Mouse (Mus musculus): Measurements from ENCODE around the gene Ephb2. TPM values are rescaled to one million over a fixed set of nuclear protein-coding genes. Genes with fewer than 3 reads are reported as not detected.

Gene Ephb2
- polyA plus RNA-seq, 1 experiment from 2014 or later = 9.6 TPM

DNA sequence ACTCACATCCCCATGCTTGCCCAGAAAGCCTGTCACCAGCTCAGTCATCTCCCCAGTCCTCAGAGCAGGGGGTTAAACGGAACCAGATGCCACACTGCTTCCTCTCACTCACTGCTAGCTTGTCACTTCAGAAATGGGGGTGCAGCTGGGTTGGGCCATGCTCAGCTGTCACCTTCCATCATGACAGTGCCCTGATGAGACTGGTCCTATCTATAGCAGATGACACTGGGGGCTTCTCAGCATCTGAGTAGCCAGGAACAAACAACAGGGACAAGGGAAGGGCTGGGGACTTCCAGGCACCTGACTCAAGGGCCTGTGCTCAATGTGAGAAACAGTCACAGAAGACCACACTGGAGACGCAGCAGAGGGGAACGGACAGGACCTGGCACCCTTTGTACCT lies 122.4 kb downstream of the Ephb2 start:
- DNase-seq (ENCODE audit: low spot score) = no peak
- Histone ChIP-seq H3K4me3 (no peak overlapping the region), H3K36me3 (no peaks in the 10 kb centered on the region; the same call in 1 of the 2 replicates), H3K4me1 (peaks cover 64% of the 10 kb centered on the region), H3K27ac (no peak overlapping the region), H3K27me3 (ENCODE audit: low read depth, poor library complexity, severe bottlenecking) (peaks cover 5% of the 10 kb centered on the region; the same call in 1 of the 2 replicates), H3K9me3 (replicated peaks) (no peaks in the 10 kb centered on the region)
- WGBS = 71% methylated on average over 3 of the region's 3 CpGs

DNA sequence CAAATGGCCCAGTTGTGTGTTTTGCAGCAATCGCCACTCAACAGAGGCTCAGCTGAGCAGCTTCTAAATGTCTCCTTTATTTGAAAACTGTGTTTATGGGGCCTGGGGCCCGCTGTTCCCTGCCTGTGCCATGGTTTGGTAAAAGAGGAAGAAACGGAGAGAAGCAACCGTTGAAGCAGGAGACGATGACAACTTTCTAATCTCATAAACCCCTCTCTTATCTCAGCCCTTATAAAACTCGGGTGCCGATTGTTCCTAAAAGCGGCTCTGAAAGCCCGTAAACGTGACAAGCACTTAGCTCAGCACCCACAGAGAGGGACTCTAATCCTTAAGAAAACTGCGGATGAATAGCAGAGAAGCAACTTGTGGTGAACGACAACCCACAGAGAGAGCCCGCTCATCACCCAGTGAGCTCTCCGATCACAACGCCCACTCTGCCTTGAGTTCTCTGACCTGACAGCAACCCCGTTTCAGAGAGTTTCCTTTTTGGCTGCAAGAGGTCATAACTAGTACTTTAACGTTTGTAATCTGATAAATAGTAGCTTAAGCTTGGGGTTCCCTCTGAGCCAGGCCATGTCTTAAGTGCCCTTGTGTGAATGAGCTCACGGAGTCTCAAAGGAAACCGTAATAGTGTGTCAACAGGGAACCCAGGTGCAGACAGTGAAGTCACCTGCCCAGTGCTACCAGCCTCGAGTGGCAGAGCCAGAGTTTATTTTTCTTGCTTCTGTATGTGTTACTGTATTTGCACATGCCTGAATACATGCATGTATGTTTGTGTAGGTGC lies 123.6 kb downstream of the Ephb2 start:
- Histone ChIP-seq H3K4me3 (no peak overlapping the region), H3K9me3 (replicated peaks) (no peaks in the 10 kb centered on the region), H3K27me3 (ENCODE audit: low read depth, poor library complexity, severe bottlenecking) (peaks cover 10% of the 10 kb centered on the region; the same call in 1 of the 2 replicates), H3K4me1 (peaks cover 70% of the 10 kb centered on the region), H3K27ac (no peak overlapping the region), H3K36me3 (no peaks in the 10 kb centered on the region; the same call in 1 of the 2 replicates)
- DNase-seq (ENCODE audit: low spot score) = no peak
- 55% methylated on average over 20 of the region's 20 CpGs for WGBS

DNA sequence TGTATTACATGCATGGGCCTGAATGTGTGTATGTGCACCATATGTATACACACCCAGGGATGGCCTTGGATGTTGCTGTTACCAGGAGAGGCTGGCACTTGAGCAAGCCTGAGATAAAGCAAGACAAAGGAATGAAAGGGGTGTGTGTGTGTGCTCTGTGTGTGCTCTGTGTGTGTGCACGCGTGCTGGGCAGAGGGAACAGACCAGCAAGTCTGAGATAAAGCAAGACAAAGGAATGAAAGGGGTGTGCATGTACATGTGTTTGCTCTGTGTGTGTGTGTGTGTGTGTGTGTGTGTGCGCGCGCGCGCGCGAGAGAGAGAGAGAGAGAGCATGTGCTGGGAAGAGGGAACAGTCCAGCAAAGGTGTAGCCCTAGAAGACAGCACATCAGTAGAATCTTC lies 125.4 kb downstream of the Ephb2 start:
- Histone ChIP-seq H3K4me1 (peaks cover 72% of the 10 kb centered on the region), H3K27ac (no peak overlapping the region), H3K36me3 (no peaks in the 10 kb centered on the region), H3K27me3 (ENCODE audit: low read depth, poor library complexity, severe bottlenecking) (peaks cover 10% of the 10 kb centered on the region; the same call in 1 of the 2 replicates), H3K9me3 (replicated peaks) (no peaks in the 10 kb centered on the region), H3K4me3 (no peak overlapping the region)
- 97% methylated on average over 9 of the region's 9 CpGs for WGBS
- no peak for DNase-seq (ENCODE audit: low spot score)

DNA sequence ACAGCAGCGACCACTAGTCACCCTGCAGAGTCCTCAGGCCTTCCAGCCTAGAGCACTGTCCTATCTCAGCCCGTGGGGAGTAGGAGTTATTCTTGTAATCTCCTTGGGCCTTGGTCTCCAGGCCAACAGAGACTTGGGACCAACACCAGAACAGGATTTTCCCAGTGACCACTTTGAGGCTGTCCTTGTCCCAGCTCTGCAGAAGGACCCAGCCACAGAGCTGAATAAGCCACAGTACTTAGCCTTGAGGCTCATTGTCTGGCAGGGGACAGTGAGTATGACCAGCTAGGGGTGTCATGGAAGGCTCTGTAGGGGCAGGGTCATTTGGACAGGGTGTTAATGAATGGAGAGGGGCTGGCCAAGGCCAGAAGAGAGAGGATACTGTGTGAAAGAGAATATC lies 126.8 kb downstream of the Ephb2 start:
- DNase-seq (ENCODE audit: low spot score) = no peak
- WGBS = 80% methylated on average over 2 of the region's 2 CpGs
- Histone ChIP-seq H3K4me3 (no peak overlapping the region), H3K27me3 (ENCODE audit: low read depth, poor library complexity, severe bottlenecking) (peaks cover 16% of the 10 kb centered on the region; the same call in 1 of the 2 replicates), H3K27ac (0 out of 2 replicates have a peak overlapping the region, but pooled peaks have one; percentile 46), H3K36me3 (no peaks in the 10 kb centered on the region), H3K9me3 (replicated peaks) (no peaks in the 10 kb centered on the region), H3K4me1 (peaks cover 74% of the 10 kb centered on the region)

DNA sequence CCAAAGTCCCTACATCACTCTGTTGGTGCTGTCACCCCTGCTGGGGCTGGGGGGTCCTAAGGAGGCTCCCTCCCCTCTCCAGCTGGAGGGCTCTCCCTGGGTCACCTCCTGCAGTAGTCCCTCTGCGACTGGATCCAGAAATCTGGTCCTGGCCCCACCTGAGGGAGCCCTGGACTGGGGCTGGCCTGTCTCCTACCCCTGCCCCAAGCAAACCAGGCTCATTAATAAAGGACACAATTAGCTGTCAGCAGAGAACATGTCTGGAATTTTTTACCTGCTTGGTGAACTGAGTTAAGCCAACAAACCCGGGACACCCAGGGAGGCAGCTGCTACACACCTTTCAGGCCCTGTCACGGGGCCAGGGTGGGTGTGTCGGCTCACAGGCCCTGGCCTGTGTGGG lies 129.1 kb downstream of the Ephb2 start:
- no peak overlapping the region for H3K4me3 ChIP-seq
- H3K27me3 ChIP-seq (ENCODE audit: low read depth, poor library complexity, severe bottlenecking) = peaks cover 16% of the 10 kb centered on the region; the same call in 1 of the 2 replicates
- no peaks in the 10 kb centered on the region for H3K36me3 ChIP-seq
- no peak for DNase-seq (ENCODE audit: low spot score)
- peaks cover 75% of the 10 kb centered on the region for H3K4me1 ChIP-seq
- no peaks in the 10 kb centered on the region for H3K9me3 ChIP-seq (replicated peaks)
- 51% methylated on average over 4 of the region's 4 CpGs for WGBS
- H3K27ac ChIP-seq = no peak overlapping the region

DNA sequence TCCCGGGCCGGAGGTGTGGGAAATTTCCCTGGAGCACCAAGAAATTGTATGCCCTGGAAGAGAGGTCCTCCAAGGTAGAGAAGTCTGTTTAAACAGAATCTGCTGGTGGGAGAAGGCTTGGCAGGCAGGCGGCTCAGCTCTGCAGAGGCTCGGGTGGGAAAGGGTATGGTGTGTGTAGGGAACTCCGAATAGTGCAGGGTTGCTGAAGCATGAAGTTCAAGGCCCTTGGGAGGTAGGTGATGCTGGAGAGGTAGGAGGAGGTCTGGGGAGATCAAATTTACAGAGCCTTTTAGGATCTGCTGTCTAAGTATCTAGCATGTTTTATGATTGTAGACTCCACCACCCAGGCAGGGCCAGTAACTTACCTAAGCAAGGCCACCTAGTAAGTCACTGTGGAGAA lies 130.7 kb downstream of the Ephb2 start:
- WGBS = 87% methylated on average over 5 of the region's 5 CpGs
- Histone ChIP-seq H3K4me1 (peaks cover 86% of the 10 kb centered on the region), H3K36me3 (no peaks in the 10 kb centered on the region), H3K9me3 (replicated peaks) (no peaks in the 10 kb centered on the region), H3K4me3 (no peak overlapping the region; the same call in 1 of the 2 replicates), H3K27me3 (ENCODE audit: low read depth, poor library complexity, severe bottlenecking) (peaks cover 15% of the 10 kb centered on the region; the same call in 1 of the 2 replicates), H3K27ac (peak overlapping the region; percentile 68; the same call in 1 of the 2 replicates)
- no peak for DNase-seq (ENCODE audit: low spot score)

DNA sequence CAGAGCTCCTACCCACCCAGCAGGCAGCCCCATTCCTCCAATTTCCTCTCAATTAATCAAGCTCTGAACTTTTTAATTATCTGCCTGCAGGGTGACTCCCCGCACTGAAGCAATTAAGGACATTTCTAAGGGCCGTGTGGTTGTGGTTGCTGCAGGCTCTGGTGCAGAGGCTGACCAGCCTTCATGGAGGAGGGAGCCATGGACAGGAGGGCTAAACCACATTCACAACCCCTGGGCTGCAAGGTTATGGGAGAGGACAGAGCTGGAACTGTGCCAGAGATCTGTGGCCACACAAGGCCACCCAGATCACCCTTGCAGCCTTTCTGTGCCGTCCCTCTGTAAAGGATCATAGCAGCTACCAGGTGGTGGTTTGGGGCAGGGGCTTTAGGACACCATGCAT lies 131.2 kb downstream of the Ephb2 start:
- H3K4me3 ChIP-seq = no peak overlapping the region; the same call in 1 of the 2 replicates
- H3K36me3 ChIP-seq = no peaks in the 10 kb centered on the region
- DNase-seq (ENCODE audit: low spot score) = no peak
- H3K27me3 ChIP-seq (ENCODE audit: low read depth, poor library complexity, severe bottlenecking) = peaks cover 14% of the 10 kb centered on the region; the same call in 1 of the 2 replicates
- WGBS = 15% methylated on average over 3 of the region's 3 CpGs
- H3K4me1 ChIP-seq = peaks cover 90% of the 10 kb centered on the region
- no peaks in the 10 kb centered on the region for H3K9me3 ChIP-seq (replicated peaks)
- H3K27ac ChIP-seq = peak overlapping the region; percentile 68

DNA sequence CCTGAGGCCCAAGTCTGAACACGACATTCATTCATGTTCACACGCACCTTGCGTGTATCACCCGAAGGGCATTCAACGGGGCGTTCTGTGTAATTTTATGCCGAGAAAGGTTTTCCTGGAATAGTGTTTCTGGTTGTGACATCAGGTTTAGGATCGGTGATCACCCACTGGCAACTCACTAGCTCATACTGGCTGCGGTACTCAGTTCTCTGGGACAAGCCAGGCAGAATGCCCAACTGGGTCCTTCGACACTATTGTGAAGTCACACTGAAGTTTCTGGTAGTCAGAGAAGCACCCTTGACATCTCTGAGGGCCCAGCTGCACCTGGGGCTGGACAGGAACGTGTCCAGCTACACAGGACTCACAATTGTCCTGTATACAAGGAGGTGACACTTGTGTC lies 132.4 kb downstream of the Ephb2 start:
- Histone ChIP-seq H3K9me3 (replicated peaks) (no peaks in the 10 kb centered on the region), H3K27me3 (ENCODE audit: low read depth, poor library complexity, severe bottlenecking) (peaks cover 15% of the 10 kb centered on the region), H3K4me1 (peaks cover 90% of the 10 kb centered on the region), H3K4me3 (no peak overlapping the region), H3K36me3 (no peaks in the 10 kb centered on the region), H3K27ac (0 out of 2 replicates have a peak overlapping the region, but pooled peaks have one; percentile 38)
- WGBS = 91% methylated on average over 11 of the region's 11 CpGs
- no peak for DNase-seq (ENCODE audit: low spot score)

DNA sequence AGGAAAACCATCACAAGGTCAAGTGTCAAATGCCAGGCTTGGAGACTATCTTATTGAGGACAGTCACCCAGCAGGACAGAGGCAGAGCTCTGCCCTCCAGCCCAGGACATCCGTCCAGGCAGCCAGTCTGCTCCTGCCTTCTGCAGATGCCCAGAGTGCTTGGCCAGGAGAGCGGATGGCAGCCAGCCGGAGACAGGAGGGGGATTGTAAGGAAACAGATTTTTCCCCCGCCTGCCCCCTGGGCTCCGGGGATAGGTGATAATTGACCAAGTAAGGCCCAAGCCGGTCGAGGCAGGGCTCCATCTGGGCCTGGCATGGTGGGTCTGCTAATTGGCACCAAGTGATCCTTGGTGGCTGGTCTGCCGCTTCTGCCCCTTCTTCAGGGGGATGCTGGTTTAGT lies 133.3 kb downstream of the Ephb2 start:
- DNase-seq (ENCODE audit: low spot score) = no peak
- Histone ChIP-seq H3K27ac (0 out of 2 replicates have a peak overlapping the region, but pooled peaks have one; percentile 38), H3K9me3 (replicated peaks) (no peaks in the 10 kb centered on the region), H3K36me3 (no peaks in the 10 kb centered on the region), H3K27me3 (ENCODE audit: low read depth, poor library complexity, severe bottlenecking) (peaks cover 15% of the 10 kb centered on the region; the same call in 1 of the 2 replicates), H3K4me3 (no peak overlapping the region), H3K4me1 (peaks cover 90% of the 10 kb centered on the region)
- 51% methylated on average over 8 of the region's 8 CpGs for WGBS

DNA sequence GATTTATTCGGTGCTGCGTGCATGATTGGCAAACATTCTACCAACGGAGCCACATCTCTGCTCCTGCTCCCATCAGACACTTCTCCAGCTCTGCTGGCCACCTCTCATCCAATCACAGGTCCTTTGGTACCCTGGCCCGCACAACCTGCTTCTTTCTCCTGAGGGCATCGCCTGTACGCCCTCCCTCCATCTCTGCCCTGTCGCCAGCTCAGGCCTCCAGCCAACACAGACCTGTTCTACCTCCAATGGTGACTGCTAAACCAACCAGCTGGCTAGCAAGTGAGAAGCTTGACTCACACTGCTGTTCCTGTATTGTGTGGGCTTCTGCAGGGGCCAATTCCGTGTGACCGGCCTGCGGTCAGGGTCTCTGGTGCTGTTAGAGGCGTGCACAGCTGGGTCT lies 134.6 kb downstream of the Ephb2 start:
- 94% methylated on average over 11 of the region's 11 CpGs for WGBS
- H3K4me1 ChIP-seq = peaks cover 80% of the 10 kb centered on the region
- H3K36me3 ChIP-seq = no peaks in the 10 kb centered on the region
- no peaks in the 10 kb centered on the region for H3K9me3 ChIP-seq (replicated peaks)
- no peak for DNase-seq (ENCODE audit: low spot score)
- peaks cover 15% of the 10 kb centered on the region; the same call in 1 of the 2 replicates for H3K27me3 ChIP-seq (ENCODE audit: low read depth, poor library complexity, severe bottlenecking)
- no peak overlapping the region for H3K4me3 ChIP-seq
- no peak overlapping the region for H3K27ac ChIP-seq

DNA sequence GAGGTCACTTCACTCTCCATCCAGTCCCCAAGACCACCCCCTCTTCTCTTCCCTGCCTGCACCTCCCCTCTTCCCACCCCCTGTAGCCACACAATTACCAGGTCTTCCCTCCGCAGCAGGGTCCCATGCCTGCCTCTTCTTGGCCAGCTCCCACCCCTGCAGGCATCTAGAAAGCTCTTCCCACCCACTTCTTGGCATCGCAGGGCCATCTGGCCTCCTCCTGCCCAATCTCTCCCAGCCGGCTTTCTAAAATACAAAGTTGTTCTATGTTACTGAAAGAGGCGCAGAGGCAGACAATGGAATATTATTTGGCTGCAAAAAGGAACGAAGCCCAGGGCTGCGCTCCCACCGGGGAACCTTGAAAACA lies 136.7 kb downstream of the Ephb2 start:
- H3K4me1 ChIP-seq = peaks cover 58% of the 10 kb centered on the region
- 84% methylated on average over 7 of the region's 7 CpGs for WGBS
- peaks cover 21% of the 10 kb centered on the region for H3K36me3 ChIP-seq
- peaks cover 9% of the 10 kb centered on the region; the same call in 1 of the 2 replicates for H3K27me3 ChIP-seq (ENCODE audit: low read depth, poor library complexity, severe bottlenecking)
- no peak overlapping the region for H3K4me3 ChIP-seq
- H3K9me3 ChIP-seq (replicated peaks) = no peaks in the 10 kb centered on the region
- DNase-seq (ENCODE audit: low spot score) = no peak
- 0 out of 2 replicates have a peak overlapping the region, but pooled peaks have one; percentile 8 for H3K27ac ChIP-seq

DNA sequence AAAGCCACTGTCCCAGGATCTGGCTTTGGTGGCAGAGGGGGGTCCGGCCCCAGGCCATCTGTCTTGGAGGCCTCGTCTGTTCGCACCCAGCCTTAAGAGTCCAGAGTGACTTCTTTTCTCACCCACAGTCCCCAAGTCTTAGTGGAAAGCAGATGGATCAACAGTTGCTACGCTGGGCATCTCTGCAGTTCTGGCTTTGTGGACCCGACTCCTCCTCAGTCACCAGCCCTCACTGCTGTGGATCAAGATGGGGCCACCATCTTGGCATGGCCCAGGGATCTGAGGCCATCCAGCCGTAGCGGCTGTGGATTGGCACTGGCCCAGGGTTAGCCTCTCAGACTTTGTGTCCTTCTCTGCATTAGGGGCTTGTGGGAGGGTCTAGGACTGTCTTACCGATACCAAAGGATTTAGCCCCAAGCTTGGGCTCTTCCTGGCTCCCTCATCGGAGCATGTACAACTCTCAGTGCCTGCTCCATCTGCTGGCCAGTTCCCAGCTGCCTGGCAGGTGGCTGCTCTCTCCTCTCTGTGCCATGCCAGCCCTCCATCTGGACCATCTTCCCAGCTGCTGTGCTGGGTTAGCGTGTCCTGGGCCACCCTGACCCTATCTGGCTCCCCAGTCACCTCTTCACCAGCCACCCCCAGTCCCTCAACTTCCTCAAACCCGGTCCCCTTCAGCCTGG lies 137.2 kb downstream of the Ephb2 start:
- Histone ChIP-seq H3K36me3 (peaks cover 26% of the 10 kb centered on the region), H3K27me3 (ENCODE audit: low read depth, poor library complexity, severe bottlenecking) (peaks cover 9% of the 10 kb centered on the region; the same call in 1 of the 2 replicates), H3K4me3 (no peak overlapping the region), H3K4me1 (peaks cover 53% of the 10 kb centered on the region), H3K9me3 (replicated peaks) (no peaks in the 10 kb centered on the region), H3K27ac (0 out of 2 replicates have a peak overlapping the region, but pooled peaks have one; percentile 8)
- WGBS = 87% methylated on average over 11 of the region's 11 CpGs
- DNase-seq (ENCODE audit: low spot score) = no peak

DNA sequence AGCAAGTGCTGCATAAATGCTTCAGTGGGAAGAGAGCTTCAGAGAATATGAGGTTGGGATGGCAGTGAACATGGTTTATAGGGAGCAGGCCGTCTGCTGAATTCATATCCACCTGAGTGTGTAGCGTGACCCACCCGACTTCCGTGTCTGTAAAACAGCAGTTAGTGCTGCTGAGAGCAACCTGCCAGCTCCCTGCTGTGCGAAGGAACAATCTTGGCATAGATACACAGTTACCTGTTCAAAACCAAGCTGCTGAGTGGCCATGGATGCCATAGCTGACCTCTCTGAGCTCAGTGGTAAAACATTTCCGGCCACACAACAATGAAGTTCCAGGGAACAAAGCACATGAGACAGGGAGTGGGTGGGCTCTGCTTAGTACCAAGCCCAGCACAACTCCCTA lies 138.5 kb downstream of the Ephb2 start:
- Histone ChIP-seq H3K27ac (no peak overlapping the region), H3K27me3 (ENCODE audit: low read depth, poor library complexity, severe bottlenecking) (peaks cover 9% of the 10 kb centered on the region; the same call in 1 of the 2 replicates), H3K36me3 (peaks cover 38% of the 10 kb centered on the region), H3K9me3 (replicated peaks) (no peaks in the 10 kb centered on the region), H3K4me1 (peaks cover 41% of the 10 kb centered on the region), H3K4me3 (no peak overlapping the region)
- no peak for DNase-seq (ENCODE audit: low spot score)
- WGBS = 90% methylated on average over 6 of the region's 6 CpGs
